ENCODE assay signal across 19 mouse cellular contexts in the genomic region with DNA sequence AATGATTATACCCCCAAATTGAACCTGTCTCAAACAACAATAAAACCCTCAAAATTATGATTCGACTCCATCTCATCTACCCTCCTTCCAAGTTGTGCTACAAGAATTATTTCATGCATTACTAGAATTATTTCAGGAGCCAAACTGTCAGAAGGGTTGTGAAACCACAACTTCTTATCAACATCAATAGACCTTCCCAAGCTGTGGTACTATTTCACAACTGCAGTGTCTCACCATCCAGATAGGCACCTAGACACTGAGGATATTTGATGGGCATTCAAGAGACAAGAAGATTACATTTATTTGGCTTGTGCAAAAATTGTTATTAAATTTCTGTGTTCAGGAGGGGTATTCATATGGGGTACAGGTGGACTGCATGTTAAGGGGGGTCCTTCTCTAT.
DNase-seq lines count a peak whose midpoint lies in the region; ATAC-seq and TF ChIP-seq lines count a peak whose summit lies in the region.
"Had no signal": no experiment of that assay in that cellular context is flagged by ENCODE, and none has a peak within 500 bp of the region (broad histone marks: within the 10 kb centered on the region; RNA-seq: fewer than 3 reads in every experiment).

No protein-coding gene starts in this region.

- WGBS in liver, embryonic 14.5 days (ENCODE audit: insufficient replicate concordance) = 63% methylated on average over 1 of the region's 1 CpGs

- TF ChIP-seq POLR2A in myocyte (IDR thresholded peaks at IDR 0.05; ENCODE audit: insufficient read length, low read depth) = no peak

- no peak for TF ChIP-seq CTCF in liver, embryonic 14.5 days (IDR thresholded peaks at IDR 0.05; ENCODE audit: low read depth)

- no peak overlapping the region for H3K4me2 ChIP-seq in liver, embryonic 14.5 days (ENCODE audit: low read depth)
- no peak overlapping the region for H3K4me2 ChIP-seq in myocyte (ENCODE audit: low read depth)
- H3K4me2 ChIP-seq: embryonic facial prominence, embryonic 15.5 days; heart, embryonic 13.5 days; hindbrain, embryonic 13.5 days had no signal

- H3ac ChIP-seq in myocyte (ENCODE audit: control insufficient read depth, insufficient read length) = no peak overlapping the region

- DNase-seq in 416B (ENCODE audit: low read depth) (peak; percentile 70), MEL-GATA-1-ER (ENCODE audit: extremely low read depth, low read depth) (peak; percentile 52)
- no peak for DNase-seq in liver, embryonic 14.5 days (ENCODE audit: low read depth in 3 of 3, low spot score in 3 of 3)
- no peak for DNase-seq in heart, postnatal 14 days
- DNase-seq in left cerebral cortex, postnatal 36 days (ENCODE audit: low spot score in 2 of 2) = no peak
- DNase-seq: adrenal gland, postnatal 25 days; cerebellum, adult 18-20 months; cerebellum, adult 9-11 months; embryo, embryonic 11 days; gastrocnemius, adult 2 months; gastrocnemius, postnatal 25 days; heart, adult 11 months had no signal

- TF ChIP-seq EP300 in liver, embryonic 14.5 days (IDR thresholded peaks at IDR 0.05; ENCODE audit: low read depth) = peak; percentile 33; the same call in 1 of the 2 replicates

- H3K9ac ChIP-seq in liver, embryonic 14.5 days (replicated peaks) = no peak overlapping the region
- H3K9ac ChIP-seq: embryonic facial prominence, embryonic 15.5 days; heart, embryonic 13.5 days; hindbrain, embryonic 13.5 days had no signal

- no peaks in the 10 kb centered on the region for H3K79me2 ChIP-seq in myocyte (ENCODE audit: control insufficient read depth, insufficient read depth)

- H3K27ac ChIP-seq in liver, embryonic 14.5 days = no peak overlapping the region
- H3K27ac ChIP-seq: embryonic facial prominence, embryonic 15.5 days; forebrain, embryonic 10.5 days; gastrocnemius, adult 2 months; heart, embryonic 13.5 days; hindbrain, embryonic 13.5 days; hindbrain, postnatal 0 days had no signal

- no peaks in the 10 kb centered on the region for H3K36me3 ChIP-seq in liver, embryonic 14.5 days (replicated peaks; ENCODE audit: control insufficient read depth, insufficient read depth, low read depth)
- no peaks in the 10 kb centered on the region for H3K36me3 ChIP-seq in myocyte (ENCODE audit: control insufficient read depth, insufficient read depth)
- H3K36me3 ChIP-seq: embryonic facial prominence, embryonic 15.5 days; forebrain, embryonic 10.5 days; heart, embryonic 13.5 days; hindbrain, embryonic 13.5 days had no signal

- peaks cover 0 to 10% of the 10 kb centered on the region in 2 experiments; a peak in 3 of 4 replicates for H3K4me1 ChIP-seq in liver, embryonic 14.5 days (replicated peaks; ENCODE audit: control insufficient read depth in 2 of 2, insufficient read depth in 2 of 2, low read length in 1 of 2)

- no peaks in the 10 kb centered on the region for H3K9me3 ChIP-seq in liver, embryonic 14.5 days (ENCODE audit: control insufficient read depth, low read length)
- H3K9me3 ChIP-seq: embryonic facial prominence, embryonic 15.5 days; forebrain, embryonic 10.5 days; heart, embryonic 13.5 days; hindbrain, embryonic 13.5 days had no signal

- H3K4me3 ChIP-seq in liver, embryonic 14.5 days (ENCODE audit: insufficient read depth in 1 of 2, low read depth in 2 of 2, low read length in 2 of 2) = no peak overlapping the region
- no peak overlapping the region for H3K4me3 ChIP-seq in myocyte
- H3K4me3 ChIP-seq: embryonic facial prominence, embryonic 15.5 days; erythroblast, embryonic 14.5 days; forebrain, embryonic 10.5 days; gastrocnemius, adult 2 months; heart, embryonic 13.5 days; hindbrain, embryonic 13.5 days had no signal

- ATAC-seq in liver, embryonic 14.5 days (ENCODE audit: insufficient read depth) = peak; percentile 32; the same call in 1 of the 2 replicates
- ATAC-seq: hindbrain, postnatal 0 days had no signal

- intact Hi-C loops in heart, postnatal 14 days (cut with DNase I) = no loop called here
- intact Hi-C loops in left cerebral cortex, postnatal 36 days (cut with DNase I) = no loop called here

- no peaks in the 10 kb centered on the region for H3K27me3 ChIP-seq in liver, embryonic 14.5 days (ENCODE audit: control insufficient read depth, insufficient read depth, low read length)
- H3K27me3 ChIP-seq in myocyte (ENCODE audit: control insufficient read depth, insufficient read depth, insufficient read length) = no peaks in the 10 kb centered on the region
- H3K27me3 ChIP-seq: embryonic facial prominence, embryonic 15.5 days had no signal

TF ChIP-seq in myocyte, 11 proteins besides CTCF, POLR2A, EP300 and RAD21:
- TF ChIP-seq CEBPB (IDR thresholded peaks at IDR 0.05; ENCODE audit: insufficient read depth, poor library complexity, severe bottlenecking) (0 out of 2 replicates have a peak, but pooled peaks have one; percentile 8), USF1 (IDR thresholded peaks at IDR 0.05; ENCODE audit: low read depth) (no peak)

Comparison
In these comparisons a context has a peak if more than half of its experiments do, and no peak if none do; other contexts are left out.
1. DNase-seq: peak in 416B (single experiment) and MEL-GATA-1-ER (single experiment); none in liver, embryonic 14.5 days (0 of 3), heart, postnatal 14 days (0 of 2) and left cerebral cortex, postnatal 36 days (0 of 2).